1 mouse cellular context compared by ENCODE assay signal in genomic region chr3:135333763-135334162, GRCm38 (mm10).
TF ChIP-seq lines count a peak whose summit lies in the region.

No protein-coding gene starts in this region.

TF ChIP-seq in ES-E14, 5 proteins besides CTCF, POLR2A, EP300 and RAD21 (continued from another document):
- TF ChIP-seq CHD2 (IDR thresholded peaks at IDR 0.05; ENCODE audit: low read depth, low read length) (no peak), ZNF384 (IDR thresholded peaks at IDR 0.05; ENCODE audit: low read depth, low read length) (no peak), MAFK (IDR thresholded peaks at IDR 0.05; ENCODE audit: insufficient read depth, low read depth, low read length) (no peak), ZC3H11A (IDR thresholded peaks at IDR 0.05; ENCODE audit: borderline replicate concordance, low read depth, low read length) (no peak)
TF ChIP-seq in ES-E14: peak in this region for 0.
